Mouse (Mus musculus) kidney, embryonic 16.5 days (tissue): ENCODE results near the gene Sdk2. TPM values are rescaled to one million over a fixed set of nuclear protein-coding genes. Genes with fewer than 3 reads are reported as not detected.

ENCODE experiments used
- ATAC-seq: fragments of 200-750 bp; cut with Nextera tagmentation; 2 replicates; pipeline ENCODE4 v1.8.0; 2017; ENCODE audit warnings: moderate TSS enrichment; ENCODE audit not compliant: low FRiP score, low TSS enrichment
- H3K27ac ChIP-seq: fragments of 300-500 bp; sonication (generic); 2 replicates; pipeline ENCODE4 v1.5.1; 2014; ENCODE audit warnings: low read length
- H3K27me3 ChIP-seq: fragments of 300-500 bp; sonication (generic); 2 replicates; pipeline ENCODE4 v1.6.1; 2014; ENCODE audit warnings: low read length, control low read depth, mixed read lengths; ENCODE audit not compliant: insufficient read depth
- H3K36me3 ChIP-seq: fragments of 300-500 bp; sonication (generic); 2 replicates; pipeline ENCODE4 v1.6.1; 2014; ENCODE audit warnings: low read length, control low read depth, mixed read lengths; ENCODE audit not compliant: insufficient read depth
- H3K4me1 ChIP-seq: fragments of 300-500 bp; sonication (generic); 2 replicates; pipeline ENCODE4 v1.6.1; 2014; ENCODE audit warnings: low read length, control low read depth, mixed read lengths; ENCODE audit not compliant: insufficient read depth
- H3K4me2 ChIP-seq: fragments of 300-500 bp; sonication (generic); replicated peaks from 2 replicates; pipeline ENCODE4 v1.6.1; 2014; ENCODE audit warnings: low read depth, low read length
- H3K4me3 ChIP-seq: fragments of 300-500 bp; sonication (generic); 2 replicates; pipeline ENCODE4 v1.5.1; 2014; ENCODE audit warnings: mild to moderate bottlenecking, low read length
- H3K9ac ChIP-seq: fragments of 300-500 bp; sonication (generic); replicated peaks from 2 replicates; pipeline ENCODE4 v1.6.1; 2014; ENCODE audit warnings: low read length
- H3K9me3 ChIP-seq: fragments of 300-500 bp; sonication (generic); 2 replicates; pipeline ENCODE4 v1.6.1; 2016; ENCODE audit warnings: low read length, control low read depth
- WGBS: fragments of 180-500 bp; shearing (Covaris S2); extraction: QIAGEN DNeasy Blood & Tissue Kit; methylation state at CpG from one replicate; pipeline ENCODE4 v1.1.7; 2014; 5-methylcytosine and 5-hydroxymethylcytosine counted together
- polyA plus RNA-seq: library from polyadenylated mRNA; unstranded; fragments of >200 nt; fragmentation: Nextera tagmentation; extraction: Ambion mirVana; gene quantifications from 2 replicates; pipeline ENCODE4 v1.2.1, GENCODE M21; 2015

Gene Sdk2
- polyA plus RNA-seq, 1 experiment from 2014 or later = 2.8 TPM

- 53% methylated on average over 14 of the region's 14 CpGs for WGBS
- peaks cover 33% of the 10 kb centered on the region for H3K36me3 ChIP-seq
- H3K4me3 ChIP-seq = no peak overlapping the region
- no peak overlapping the region; the same call in 1 of the 2 replicates for H3K9ac ChIP-seq
- no peaks in the 10 kb centered on the region for H3K9me3 ChIP-seq
- no peaks in the 10 kb centered on the region for H3K27me3 ChIP-seq
- peaks cover 76% of the 10 kb centered on the region for H3K4me1 ChIP-seq
- no peak overlapping the region for H3K4me2 ChIP-seq
- H3K27ac ChIP-seq = peak overlapping the region; percentile 74
- no peak for ATAC-seq
Measured at GRCm38 (mm10) chr11:113726994-113727888, 339.6 kb downstream of the Sdk2 start.
